In the genomic region with DNA sequence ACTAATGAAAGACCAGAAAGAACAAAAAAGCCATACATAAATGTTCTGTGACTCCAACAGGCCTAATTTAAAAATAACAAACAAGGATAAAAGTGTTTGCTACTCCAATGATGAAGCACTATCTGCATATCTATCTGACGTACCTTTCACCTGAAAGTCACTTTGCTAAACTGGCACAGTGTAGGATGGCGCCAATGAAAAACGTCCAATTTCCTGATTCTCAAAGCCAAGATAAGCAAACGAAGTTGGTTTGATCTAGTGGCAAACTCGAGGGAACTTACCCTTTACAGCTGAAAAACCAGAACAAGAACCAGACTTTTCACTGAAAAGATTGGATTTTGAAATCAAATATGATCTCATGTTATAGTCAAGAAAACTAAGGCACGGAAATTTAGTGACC, we compare ENCODE assay signal across 12 mouse cellular contexts.
"Had no signal": no experiment of that assay in that cellular context is flagged by ENCODE, and none has a peak within 500 bp of the region (broad histone marks: within the 10 kb centered on the region; RNA-seq: fewer than 3 reads in every experiment).

No protein-coding gene starts in this region.

- H3K27me3 ChIP-seq: liver, embryonic 15.5 days; neural tube, embryonic 12.5 days had no signal

- H3K4me3 ChIP-seq: layer of hippocampus, adult 2 months; limb, embryonic 12.5 days; liver, embryonic 15.5 days; neural tube, embryonic 12.5 days had no signal

- H3K4me1 ChIP-seq: liver, embryonic 15.5 days; neural tube, embryonic 12.5 days had no signal

- H3K36me3 ChIP-seq: limb, embryonic 12.5 days; liver, embryonic 15.5 days; neural tube, embryonic 12.5 days had no signal

- DNase-seq: kidney, postnatal 10 days; kidney, postnatal 4 days; liver; lung, adult 2 months; lung, postnatal 36 days; midbrain, embryonic 14.5 days; thymus, adult 2 months; thymus, postnatal 36 days had no signal

- H3K27ac ChIP-seq: limb, embryonic 12.5 days; liver, embryonic 15.5 days; neural tube, embryonic 12.5 days had no signal
